Mouse (Mus musculus) bone marrow, adult 2 months (tissue): ENCODE results near the gene Gm17581.

Experiments used
- CTCF ChIP-seq: fragments of 200-500 bp; IDR thresholded peaks from 2 replicates; pipeline ENCODE4 v1.5.1; 2011; ENCODE audit warnings: low read length, control low read depth; ENCODE audit not compliant: control insufficient read depth, insufficient read depth
- POLR2A ChIP-seq: fragments of 200-500 bp; IDR thresholded peaks from 2 replicates; pipeline ENCODE4 v1.6.1; 2011; ENCODE audit warnings: low read depth, mild to moderate bottlenecking, control low read depth, low read length, borderline replicate concordance; ENCODE audit not compliant: control insufficient read depth

DNA sequence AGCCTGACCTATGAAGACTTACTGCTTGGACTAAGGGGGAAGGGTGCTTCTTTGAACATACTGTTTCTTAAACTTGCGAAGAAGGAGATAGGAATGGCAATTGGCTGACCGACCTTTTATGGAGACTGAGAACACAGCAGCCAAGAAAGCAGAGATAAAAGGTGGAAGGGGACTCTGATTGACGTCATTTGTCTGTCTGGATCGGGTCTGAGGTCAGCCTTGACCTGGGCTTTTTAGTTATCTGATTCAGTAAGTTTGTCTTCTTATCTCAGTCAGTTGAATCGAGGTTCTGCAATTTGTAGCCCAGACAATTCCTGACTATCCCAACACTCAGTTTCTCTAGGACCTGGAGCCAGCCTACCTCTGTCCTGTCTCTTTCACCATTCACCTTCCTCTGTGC is 11.6 kb downstream of the Gm17581 start:
- TF ChIP-seq CTCF (no peak), POLR2A (no peak)
